Mouse (Mus musculus): Measurements from ENCODE around the gene Lef1. TPM values are rescaled to one million over a fixed set of nuclear protein-coding genes. Genes with fewer than 3 reads are reported as not detected.

Gene Lef1
- total RNA-seq, 2 experiments from 2014 or later, result 6.3 to 8.4 TPM

DNA sequence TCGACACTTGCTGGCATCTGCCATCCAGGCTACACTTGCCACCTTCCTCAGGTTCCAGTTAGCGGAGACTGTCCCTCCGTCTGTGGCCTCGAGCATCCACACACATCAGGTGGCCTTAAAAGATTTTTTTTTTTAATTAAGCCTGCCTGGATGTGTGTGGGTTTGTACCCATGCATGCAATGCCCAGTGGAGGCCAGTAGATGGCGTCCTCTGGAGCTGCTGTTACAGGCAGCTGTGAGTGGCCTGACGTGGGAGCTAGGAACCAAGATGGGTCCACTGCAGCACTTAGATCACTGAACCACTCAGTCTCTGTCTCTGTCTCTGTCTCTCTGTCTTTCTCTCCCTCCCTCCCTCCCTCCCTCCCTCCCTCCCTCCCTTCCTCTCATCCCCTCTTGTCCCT is 117.8 kb downstream of the Lef1 start:
- intact Hi-C loops (cut with DNase I), result no loop called here
- DNase-seq (ENCODE audit: low spot score in 2 of 2), result no peak

DNA sequence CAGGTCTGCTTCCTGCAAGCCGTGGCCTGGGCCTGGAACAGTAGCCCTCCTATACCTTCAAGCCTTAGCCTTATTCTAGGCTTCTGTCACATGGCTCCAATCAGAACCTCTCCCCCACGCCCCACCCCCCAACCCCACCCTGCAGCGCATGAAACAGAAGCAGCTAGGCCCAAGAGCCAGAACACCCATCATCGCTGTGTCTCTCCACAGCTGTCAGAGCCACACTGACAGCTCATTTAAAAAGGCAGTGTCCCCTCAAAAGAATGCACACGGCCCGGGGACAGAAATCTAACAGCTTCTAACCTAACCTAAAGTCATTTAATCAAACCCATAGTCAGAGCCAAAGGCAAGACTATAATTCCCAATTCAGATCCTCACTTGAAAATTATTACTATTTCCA is 126.8 kb downstream of the Lef1 start:
- intact Hi-C loops (cut with DNase I), result loop anchor here (2.0 to 5.0 kb wide), 3 partner anchors 345 to 476 kb away; no protein-coding TSS in a partner anchor
- DNase-seq (ENCODE audit: low spot score in 2 of 2), result no peak

DNA sequence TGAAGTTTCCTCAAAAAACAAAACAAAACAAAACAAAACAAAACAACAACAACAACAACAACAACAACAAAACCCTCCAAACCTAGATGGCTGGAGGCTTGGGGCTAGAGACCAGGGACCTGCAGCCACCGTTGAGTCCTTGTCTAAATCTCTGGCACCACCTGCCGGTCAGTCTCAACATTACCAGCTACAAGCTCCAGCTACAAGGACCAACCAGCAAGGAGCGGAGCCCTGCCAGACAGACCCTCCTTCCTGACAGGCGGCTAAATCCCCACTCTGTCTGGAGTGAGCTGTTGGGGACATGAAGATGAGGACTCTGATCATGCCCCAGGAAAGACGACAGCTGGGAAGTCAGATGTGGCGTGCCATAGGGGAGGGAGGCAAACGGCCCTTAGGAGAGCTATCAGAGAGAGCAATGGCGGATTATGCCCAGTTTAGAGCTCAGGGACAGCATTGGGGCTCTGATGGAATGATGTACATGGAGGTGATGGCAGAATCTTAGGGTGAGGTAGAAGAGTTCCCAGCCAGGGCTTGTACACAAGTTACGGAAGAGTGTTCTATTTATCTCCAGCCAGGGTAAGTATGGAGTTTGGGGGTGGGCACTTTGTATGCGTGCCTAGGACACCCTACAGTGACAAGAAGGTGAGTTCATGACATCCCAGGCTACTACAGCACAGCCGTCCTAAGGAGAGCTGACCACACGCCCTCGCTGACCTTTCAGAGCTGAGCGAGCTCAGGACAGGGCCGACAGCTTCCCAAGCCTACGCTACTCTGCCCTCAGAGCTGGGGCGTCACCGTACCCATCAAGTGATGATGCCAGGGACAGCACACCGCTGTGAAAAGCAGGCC is 127.7 kb downstream of the Lef1 start:
- DNase-seq (ENCODE audit: low spot score in 2 of 2), result peak; percentile 76 to 86
- intact Hi-C loops (cut with DNase I), result loop anchor here (2.0 to 5.0 kb wide), 3 partner anchors 346 to 477 kb away; no protein-coding TSS in a partner anchor

DNA sequence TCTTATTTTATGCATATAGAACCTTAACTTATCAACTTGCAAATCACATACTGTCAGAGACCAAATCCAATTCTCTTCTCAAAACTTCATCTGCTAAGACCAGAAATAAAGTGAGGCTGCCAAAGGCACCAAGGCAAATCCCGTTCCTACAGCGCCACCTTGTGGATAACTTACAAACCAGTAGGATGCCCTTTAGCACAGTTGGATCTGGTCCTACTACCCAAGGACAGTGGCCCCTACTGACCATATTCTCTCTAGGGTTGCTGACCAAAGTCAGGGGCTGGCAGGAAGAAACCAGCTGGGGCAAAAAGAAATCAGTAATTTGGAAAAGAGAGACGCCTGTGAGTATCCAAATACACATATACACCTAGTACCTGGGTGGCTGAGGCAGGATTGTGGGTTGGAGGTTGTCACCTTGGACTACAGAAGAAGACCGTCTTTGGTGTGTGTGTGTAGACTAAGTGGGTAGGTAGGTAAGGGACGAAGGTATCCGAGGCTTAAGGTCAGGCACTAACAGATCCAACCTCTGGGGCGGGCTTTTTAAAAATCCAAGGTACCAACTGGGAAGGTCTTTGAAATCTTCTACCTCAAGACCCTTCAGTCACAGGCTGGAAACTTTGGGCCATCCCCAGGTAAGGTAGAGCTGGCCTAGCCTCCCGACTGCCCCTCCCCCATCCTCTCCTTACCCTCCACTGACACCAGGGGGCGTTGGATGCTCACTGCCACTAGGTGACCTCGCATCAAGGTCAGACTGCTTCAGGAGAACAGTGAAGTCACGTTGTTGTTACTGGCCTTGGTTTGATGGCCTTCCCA is 135.7 kb downstream of the Lef1 start:
- intact Hi-C loops (cut with DNase I), result loop anchor here (1.0 kb wide), 1 partner anchor 531 kb away; no protein-coding TSS in a partner anchor
- peak; percentile 83 to 86 for DNase-seq (ENCODE audit: low spot score in 2 of 2)

DNA sequence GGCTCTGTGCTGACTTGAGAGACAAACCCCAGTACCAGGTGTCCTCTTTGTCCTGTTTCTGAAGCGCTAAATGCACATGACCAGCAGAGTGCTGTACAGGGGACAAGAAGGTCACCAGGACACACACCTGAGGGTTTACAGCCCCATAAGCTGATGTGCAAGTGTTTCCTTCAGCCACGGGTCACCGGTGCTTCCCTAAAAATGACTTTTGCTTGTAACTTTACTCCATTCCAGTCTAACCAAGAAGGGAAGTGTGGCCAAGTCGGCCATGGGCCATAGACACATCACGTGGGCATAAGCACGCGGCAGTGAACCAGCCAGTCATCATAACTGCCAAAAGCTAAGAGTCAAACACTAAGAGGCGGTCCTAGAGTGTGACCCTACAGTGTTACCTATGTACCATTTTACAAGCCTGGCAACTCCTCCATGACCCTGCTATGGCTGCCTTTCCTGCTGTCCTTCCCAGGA is 136.3 kb downstream of the Lef1 start:
- intact Hi-C loops (cut with DNase I), result no loop called here
- no peak for DNase-seq (ENCODE audit: low spot score in 2 of 2)

DNA sequence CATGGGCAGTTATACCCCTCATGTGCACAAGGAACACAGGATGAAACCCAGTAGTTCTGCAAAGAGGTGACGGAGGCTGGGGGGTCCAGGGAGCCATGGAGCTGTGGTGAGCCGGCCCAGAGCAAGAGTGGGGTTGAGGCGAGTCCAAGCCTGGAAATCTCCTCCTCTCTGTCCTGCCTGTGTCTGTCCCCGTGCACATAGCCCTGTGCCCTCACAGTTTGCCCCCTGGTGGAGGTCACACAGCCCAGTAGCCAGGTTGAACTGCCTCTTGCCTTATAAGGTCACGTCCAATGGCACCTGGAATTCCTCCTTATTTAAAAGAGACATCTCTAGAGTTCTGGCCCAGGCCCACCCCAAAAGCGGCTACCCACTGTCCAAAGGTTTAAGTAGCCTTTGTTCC is 137.2 kb downstream of the Lef1 start:
- intact Hi-C loops (cut with DNase I), result no loop called here

DNA sequence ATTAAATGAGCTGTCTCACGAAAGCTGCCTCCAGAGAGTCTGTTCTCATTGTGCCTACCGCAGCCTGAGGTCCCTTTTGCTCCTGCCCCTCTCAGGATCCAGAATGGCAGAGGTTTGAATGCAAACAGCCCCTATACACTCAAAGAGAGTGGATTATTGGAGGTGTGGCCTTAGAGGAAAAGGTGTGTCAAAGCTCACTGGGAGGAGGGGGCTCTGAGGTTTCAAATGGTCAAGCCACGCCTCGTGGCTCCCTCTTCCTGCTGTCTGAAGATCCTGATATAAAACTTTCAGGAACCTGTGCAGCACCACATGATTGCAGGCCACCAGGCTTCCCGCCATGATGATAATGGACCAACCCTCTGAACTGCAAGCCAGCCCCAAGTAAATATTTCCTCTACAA is 137.6 kb downstream of the Lef1 start:
- no peak for DNase-seq (ENCODE audit: low spot score in 2 of 2)
- intact Hi-C loops (cut with DNase I), result no loop called here

More for the DNA sequence above, 137.2 kb downstream of the Lef1 start:
- DNase-seq (ENCODE audit: low spot score in 2 of 2), result no peak

DNA sequence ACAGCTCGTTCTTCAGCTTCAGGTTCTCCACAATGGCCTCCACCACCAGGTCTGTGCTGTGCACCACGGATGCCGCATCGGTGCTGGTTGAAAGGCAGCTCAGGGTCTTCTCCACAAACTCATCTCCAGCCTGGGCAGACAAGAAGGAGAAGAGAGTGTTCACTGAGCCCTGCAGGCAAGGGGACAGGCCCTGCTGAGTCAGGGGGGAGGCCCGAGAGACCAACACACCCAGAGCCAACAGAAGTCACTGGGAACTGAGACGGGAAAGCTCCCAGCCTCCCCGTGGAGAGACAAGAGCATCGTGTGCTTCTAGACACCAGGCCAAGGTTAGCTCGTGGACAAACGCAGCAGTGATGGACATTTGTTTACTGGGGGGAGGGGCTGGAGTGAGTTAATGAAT is 138.2 kb downstream of the Lef1 start:
- DNase-seq (ENCODE audit: low spot score in 2 of 2), result no peak
- intact Hi-C loops (cut with DNase I), result no loop called here

DNA sequence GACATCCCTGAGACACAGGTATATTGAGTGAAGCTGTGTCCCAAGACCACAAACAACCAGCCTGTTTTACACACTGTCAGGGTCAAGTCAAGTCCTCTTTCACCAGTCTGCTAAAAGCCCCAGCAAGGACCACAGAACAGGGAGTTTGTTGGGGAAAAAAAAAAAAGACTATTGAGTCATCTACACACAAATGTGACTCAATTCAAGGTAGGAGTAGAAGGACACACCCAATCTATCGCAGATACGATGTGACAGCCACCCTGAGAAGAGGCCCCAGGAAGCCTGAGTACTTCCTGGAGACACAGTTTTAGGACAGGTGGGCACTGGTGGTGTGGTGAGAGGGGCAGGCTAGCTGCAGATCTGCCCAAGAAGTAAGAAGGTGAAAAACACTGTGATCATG is 140.0 kb downstream of the Lef1 start:
- intact Hi-C loops (cut with DNase I), result no loop called here
- DNase-seq (ENCODE audit: low spot score in 2 of 2), result no peak

DNA sequence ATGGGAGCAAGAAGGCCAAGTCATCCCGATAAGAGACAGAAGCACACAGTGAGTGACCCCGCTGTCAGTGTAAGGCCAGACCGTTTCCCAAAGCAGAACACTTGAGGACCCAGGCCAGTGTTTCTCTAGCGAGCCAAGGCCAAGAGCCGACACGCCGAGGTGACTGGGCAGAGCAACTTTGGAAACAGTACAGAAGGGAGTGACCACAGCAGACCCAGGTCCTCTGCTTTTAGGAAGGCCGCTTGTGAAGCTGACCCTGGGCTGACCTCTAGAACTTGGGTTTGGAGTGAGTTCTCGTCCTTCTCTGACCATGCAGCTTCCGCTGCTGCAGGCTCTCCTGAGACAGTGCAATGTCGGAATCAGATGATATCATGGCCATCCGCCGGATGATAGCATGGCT is 140.7 kb downstream of the Lef1 start:
- DNase-seq (ENCODE audit: low spot score in 2 of 2), result no peak
- intact Hi-C loops (cut with DNase I), result no loop called here

DNA sequence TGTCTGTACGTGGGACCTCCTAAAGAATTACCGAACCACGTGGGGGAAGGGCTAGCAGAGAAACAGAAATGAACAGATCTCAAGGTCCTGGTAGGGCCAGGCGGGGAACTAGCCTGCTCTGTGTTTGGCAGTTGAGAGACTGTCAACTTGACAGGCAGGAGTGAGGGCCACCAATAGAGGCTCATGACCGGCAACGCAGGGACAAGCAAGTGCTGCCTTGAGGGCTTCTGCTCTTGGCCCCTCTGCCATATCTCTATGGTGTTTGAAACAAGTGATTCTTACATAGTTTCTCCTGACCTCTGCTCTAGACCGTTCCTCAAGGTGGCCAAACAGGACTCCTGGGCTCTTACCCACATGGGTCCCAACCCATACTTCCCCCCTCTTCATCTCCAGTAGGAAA is 141.3 kb downstream of the Lef1 start:
- DNase-seq (ENCODE audit: low spot score in 2 of 2), result no peak
- intact Hi-C loops (cut with DNase I), result no loop called here

DNA sequence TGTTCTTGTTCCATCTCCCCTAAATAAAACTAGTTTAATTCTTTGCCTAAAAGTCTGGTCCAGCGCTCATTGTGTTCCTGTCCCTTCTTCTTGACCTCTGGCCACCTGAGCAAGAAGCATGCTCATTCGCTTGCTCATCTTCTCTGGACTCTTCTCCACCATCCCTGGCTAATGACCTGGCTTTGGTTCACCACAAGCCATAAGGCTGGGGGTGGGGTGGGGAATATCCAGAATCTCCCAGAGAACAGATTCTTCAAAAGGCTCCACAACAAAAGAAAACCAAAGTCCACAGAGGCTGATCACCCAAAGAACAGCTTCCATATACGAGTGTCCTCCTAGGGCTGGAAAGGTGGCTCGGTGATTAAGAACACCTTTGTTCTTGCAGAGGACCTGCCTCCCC is 144.7 kb downstream of the Lef1 start:
- no peak for DNase-seq (ENCODE audit: low spot score in 2 of 2)
- intact Hi-C loops (cut with DNase I), result no loop called here

DNA sequence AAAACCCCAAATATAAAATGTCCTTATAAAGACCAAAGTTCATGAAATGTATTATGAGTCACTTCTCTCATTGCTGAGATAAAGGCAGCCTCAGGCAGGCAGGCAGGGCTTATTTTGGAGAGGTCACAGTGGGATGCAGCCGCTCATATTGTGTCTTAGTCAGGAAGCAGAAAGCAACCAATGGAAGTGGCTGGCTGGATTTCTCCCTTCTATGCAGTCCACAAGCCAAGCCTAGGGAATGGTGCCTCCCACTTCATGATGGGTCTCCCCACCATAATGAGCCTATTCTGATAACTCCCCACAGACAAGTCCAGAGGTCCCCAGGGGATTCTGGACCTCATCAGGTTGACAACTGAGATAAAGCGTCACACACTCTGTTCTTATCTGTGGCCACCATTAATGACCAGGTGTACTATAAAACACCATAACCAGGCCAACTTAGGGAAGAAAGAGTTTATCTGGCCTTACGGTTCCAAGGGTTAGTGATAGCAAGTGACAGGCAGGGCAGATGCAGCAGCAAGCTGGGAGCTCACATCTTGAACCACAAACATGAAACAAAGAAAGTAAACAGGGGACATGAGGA is 145.2 kb downstream of the Lef1 start:
- intact Hi-C loops (cut with DNase I), result no loop called here
- no peak for DNase-seq (ENCODE audit: low spot score in 2 of 2)

DNA sequence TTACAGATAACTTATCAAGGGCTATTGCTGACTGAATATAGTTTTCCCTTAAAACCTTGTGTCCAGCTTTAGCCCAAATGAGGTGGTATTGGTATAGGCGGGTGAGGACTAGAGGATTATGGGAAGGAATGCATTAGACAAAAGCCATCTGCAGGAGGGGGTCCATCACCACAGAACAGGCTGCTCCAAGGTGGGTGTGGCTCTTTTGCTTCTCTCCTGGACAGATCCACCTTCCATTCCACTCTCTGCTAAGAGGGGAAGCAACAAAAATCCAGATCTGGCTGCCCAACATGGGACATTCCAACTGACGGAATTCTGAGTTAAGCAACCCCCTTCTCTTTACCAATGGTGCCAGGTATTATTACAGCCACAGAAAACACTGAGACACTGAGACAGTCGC is 148.7 kb downstream of the Lef1 start:
- intact Hi-C loops (cut with DNase I), result no loop called here
- DNase-seq (ENCODE audit: low spot score in 2 of 2), result no peak

DNA sequence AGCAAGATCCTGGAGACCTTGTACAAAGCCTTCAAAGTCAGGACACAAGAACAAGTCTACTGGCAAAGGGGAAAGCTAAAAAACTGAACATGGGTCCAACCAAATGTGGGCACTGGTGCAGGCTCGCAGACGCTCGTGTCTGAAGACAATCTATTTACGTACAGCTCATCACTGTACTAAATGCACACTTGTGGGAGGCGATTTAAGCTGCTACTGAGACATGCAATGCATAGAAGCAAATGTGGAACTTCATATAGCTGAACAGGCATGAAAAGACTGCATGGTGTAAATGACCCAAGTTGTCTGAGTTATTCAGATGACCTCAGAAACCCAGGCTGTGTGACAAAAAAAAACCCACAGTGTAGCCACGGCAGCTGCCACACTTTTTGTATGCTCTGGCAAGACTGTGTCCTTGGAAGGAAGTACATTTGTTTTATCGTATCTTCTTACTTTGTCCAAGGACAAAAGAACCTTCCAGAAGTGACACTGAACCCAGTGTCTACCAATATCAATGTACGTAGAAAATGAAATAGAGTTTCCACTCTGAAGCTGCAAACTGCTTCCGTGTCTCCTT is 149.2 kb downstream of the Lef1 start:
- intact Hi-C loops (cut with DNase I), result no loop called here
- peak in 1 of 2 experiments; percentile 59 for DNase-seq (ENCODE audit: low spot score in 2 of 2)

DNA sequence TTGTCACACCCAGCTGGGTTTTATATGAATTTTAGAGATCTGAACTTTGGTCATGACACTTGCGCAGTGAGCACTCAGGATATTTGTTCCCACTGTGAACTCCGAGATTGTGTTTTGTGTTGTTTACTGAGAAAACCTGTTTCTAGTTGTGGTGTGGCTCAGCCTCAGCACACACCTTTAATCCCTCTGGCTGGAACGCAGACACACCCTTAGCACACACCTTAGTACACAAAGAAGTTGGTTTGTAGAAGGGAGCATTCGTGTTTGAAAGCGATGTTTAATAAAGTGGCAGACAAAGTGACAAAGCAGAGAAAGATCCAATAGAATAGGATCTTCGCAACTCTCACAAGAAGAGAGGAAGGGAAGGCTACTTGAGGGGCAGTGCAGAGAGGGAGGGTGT is 150.1 kb downstream of the Lef1 start:
- DNase-seq (ENCODE audit: low spot score in 2 of 2), result no peak
- intact Hi-C loops (cut with DNase I), result no loop called here

DNA sequence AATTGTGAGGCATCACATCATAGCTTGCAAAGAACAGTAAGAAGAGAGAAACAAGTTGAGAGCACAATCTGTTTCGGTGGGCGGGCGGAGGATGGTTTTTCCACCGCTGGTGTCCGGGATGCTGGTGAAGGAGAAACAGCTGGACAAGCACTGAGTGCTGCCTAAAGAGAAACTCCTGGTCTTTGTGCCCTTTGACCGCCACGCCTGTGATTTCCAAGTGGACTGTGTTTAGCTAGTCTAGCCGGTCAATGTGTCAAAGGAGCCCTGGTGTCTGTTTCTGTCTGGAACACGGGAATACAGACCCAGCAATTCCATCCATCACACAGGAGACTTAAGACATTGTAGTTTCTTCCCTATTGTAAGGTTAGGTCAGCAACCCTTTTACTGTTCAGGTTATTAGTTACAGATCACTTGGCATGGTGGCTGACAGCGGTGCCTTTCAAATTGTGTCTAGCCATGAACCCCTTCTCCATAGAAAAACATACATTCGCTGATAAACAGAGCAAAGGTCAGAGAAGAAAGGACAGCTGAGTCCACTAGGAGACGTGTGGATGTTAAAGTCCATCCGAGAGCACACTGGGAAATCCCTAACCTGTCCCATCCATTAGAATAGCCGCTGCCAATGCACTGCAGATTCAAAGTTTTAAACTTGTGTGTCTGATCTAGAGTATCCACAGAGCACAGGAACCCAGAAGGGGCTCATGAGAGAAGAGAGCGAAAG is 153.7 kb downstream of the Lef1 start:
- no peak for DNase-seq (ENCODE audit: low spot score in 2 of 2)
- intact Hi-C loops (cut with DNase I), result no loop called here

DNA sequence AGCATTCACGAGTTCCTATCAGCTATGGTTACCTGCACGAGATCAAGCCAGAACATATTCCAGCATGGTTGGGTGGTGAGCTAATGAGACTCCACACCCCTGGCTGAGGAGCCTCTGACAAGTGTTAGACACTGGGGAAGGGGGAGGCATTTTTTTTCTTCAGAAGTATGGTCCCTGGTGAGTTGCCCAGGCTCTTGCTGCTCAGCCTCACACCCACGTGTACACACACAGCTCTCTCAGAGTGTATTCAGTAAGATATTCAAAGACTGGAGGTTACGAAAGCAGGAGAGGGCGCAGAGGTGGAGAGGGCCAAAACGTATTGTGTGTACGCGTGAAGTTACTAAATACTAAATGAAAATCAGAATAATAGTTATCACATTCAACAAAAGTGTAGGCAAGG is 155.2 kb downstream of the Lef1 start:
- DNase-seq (ENCODE audit: low spot score in 2 of 2), result no peak
- intact Hi-C loops (cut with DNase I), result no loop called here

DNA sequence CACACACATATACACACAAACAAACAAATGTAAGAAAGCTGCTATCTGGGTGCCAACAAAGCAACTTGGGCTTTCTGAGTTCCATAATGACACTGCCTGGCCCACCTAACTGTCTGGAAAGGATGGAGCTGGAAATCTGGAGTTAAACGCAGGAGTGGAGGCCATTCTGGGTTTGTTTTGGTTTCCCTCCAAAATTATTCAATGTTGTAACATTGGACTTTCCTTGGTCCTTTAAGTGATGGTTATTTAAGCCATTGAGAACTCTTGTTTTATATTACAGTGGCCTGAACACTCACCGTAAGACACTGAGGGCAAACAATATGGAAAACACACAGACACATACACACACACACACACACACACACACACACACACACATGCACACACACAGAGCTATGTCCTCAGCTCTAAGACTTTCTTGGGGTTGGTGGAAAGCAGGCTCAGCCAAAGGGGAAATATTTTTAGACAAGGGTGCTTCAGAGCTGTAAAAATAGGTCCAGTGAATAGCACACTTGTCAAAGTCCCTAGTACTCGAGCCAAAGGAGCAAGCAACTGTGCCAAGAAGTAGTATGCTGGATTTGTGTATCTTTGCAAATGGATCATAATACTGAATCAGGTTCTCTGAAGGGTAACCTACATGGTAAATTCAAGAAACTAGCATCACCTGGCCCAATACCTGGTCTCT is 156.2 kb downstream of the Lef1 start:
- intact Hi-C loops (cut with DNase I), result no loop called here
- no peak for DNase-seq (ENCODE audit: low spot score in 2 of 2)

Data from left cerebral cortex, postnatal 14 days (tissue).